Mouse (Mus musculus): ENCODE results near the gene Spaca4. TPM values are rescaled to one million over a fixed set of nuclear protein-coding genes. Genes with fewer than 3 reads are reported as not detected.
A peak's percentile ranks its signal among the peaks of the same experiment; 100 is the strongest.

Spaca4 gene
- polyA plus RNA-seq, 1 experiment from 2014 or later, result not detected

- Histone ChIP-seq H3K4me2 (replicated peaks; ENCODE audit: low read depth, low read length) (peak overlapping the region; percentile 95), H3K4me1 (ENCODE audit: insufficient read depth, low read depth, low read length) (peaks cover 33% of the 10 kb centered on the region), H3K4me3 (ENCODE audit: low read depth, low read length) (no peak overlapping the region), H3K9me3 (ENCODE audit: low read length) (no peaks in the 10 kb centered on the region), H3K27ac (ENCODE audit: low read length) (peak overlapping the region; percentile 85; the same call in 1 of the 2 replicates), H3K27me3 (replicated peaks; ENCODE audit: insufficient read depth, low read length) (no peaks in the 10 kb centered on the region), H3K36me3 (ENCODE audit: insufficient read depth, low read length) (peaks cover 15% of the 10 kb centered on the region), H3K9ac (replicated peaks; ENCODE audit: low read depth) (no peak overlapping the region)
- TF ChIP-seq EP300 (IDR thresholded peaks at IDR 0.05) (no peak), CTCF (IDR thresholded peaks at IDR 0.05) (no peak)
- 28% methylated on average over 13 of the region's 13 CpGs for WGBS
- ATAC-seq (no peak), DNase-seq (ENCODE audit: low spot score) (peak; percentile 34)
Measured at GRCm38 (mm10) chr7:45708221-45708761, 17.3 kb downstream of the Spaca4 start.

DNA sequence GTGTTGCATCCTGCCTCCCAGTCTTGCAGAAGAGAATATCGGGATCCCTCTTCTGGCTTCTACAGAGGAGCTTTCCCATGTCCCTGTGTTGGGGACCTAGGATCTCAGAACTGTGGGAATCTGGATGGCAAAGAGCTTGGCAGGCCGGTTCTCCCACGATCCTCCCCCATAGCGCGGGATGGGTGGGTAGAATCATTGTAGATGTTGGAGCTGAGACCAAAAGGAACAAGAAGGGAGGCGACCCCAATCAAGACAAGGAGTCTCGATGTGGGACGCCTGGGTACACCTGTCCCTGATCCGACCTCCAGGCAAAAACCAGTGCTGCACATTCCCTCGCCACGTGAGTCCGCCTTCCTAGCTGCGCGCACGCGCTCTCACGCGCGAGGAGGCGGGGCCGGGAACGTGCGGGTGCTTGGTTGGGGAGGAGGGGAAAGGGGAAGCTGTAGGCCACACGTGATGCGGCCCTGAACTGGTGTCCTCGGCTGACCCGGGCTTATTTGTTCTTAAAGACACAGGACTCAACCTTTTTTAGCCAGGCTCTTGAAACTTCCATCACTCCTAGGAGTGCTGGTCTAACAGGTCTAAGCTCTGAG lies 18.1 kb downstream of the Spaca4 start:
- no peaks in the 10 kb centered on the region for H3K27me3 ChIP-seq (replicated peaks; ENCODE audit: insufficient read depth, low read length)
- no peak; the same call in 1 of the 2 replicates for TF ChIP-seq EP300 (IDR thresholded peaks at IDR 0.05)
- no peak for TF ChIP-seq CTCF (IDR thresholded peaks at IDR 0.05)
- DNase-seq (ENCODE audit: low spot score) (peak; percentile 97), ATAC-seq (peak; percentile 60)
- WGBS, result under 1% methylated on average over 27 of the region's 27 CpGs
- H3K4me3 ChIP-seq (ENCODE audit: low read depth, low read length), result peak overlapping the region; percentile 51
- H3K9me3 ChIP-seq (ENCODE audit: low read length), result no peaks in the 10 kb centered on the region
- H3K36me3 ChIP-seq (ENCODE audit: insufficient read depth, low read length), result peaks cover 8% of the 10 kb centered on the region
- peak overlapping the region; percentile 95 for H3K4me2 ChIP-seq (replicated peaks; ENCODE audit: low read depth, low read length)
- peak overlapping the region; percentile 42; the same call in 1 of the 2 replicates for H3K9ac ChIP-seq (replicated peaks; ENCODE audit: low read depth)
- H3K27ac ChIP-seq (ENCODE audit: low read length), result peak overlapping the region; percentile 85
- peaks cover 33% of the 10 kb centered on the region for H3K4me1 ChIP-seq (ENCODE audit: insufficient read depth, low read depth, low read length)

- under 1% methylated on average over 37 of the region's 45 CpGs for WGBS
- Histone ChIP-seq H3K4me3 (ENCODE audit: low read depth, low read length) (peak overlapping the region; percentile 51), H3K4me2 (replicated peaks; ENCODE audit: low read depth, low read length) (peak overlapping the region; percentile 95), H3K4me1 (ENCODE audit: insufficient read depth, low read depth, low read length) (peaks cover 33% of the 10 kb centered on the region), H3K27me3 (replicated peaks; ENCODE audit: insufficient read depth, low read length) (no peaks in the 10 kb centered on the region), H3K27ac (ENCODE audit: low read length) (peak overlapping the region; percentile 85), H3K9me3 (ENCODE audit: low read length) (no peaks in the 10 kb centered on the region), H3K9ac (replicated peaks; ENCODE audit: low read depth) (peak overlapping the region; percentile 70), H3K36me3 (ENCODE audit: insufficient read depth, low read length) (peaks cover 8% of the 10 kb centered on the region)
- TF ChIP-seq CTCF (IDR thresholded peaks at IDR 0.05), result peak; percentile 13; the same call in 1 of the 2 replicates
- TF ChIP-seq EP300 (IDR thresholded peaks at IDR 0.05), result no peak
- ATAC-seq (peak; percentile 14), DNase-seq (ENCODE audit: low spot score) (peak; percentile 87)
Measured at GRCm38 (mm10) chr7:45706721-45707241, 18.8 kb downstream of the Spaca4 start.

- H3K4me1 ChIP-seq (ENCODE audit: insufficient read depth, low read depth, low read length), result peaks cover 33% of the 10 kb centered on the region
- ATAC-seq, result no peak
- 7% methylated on average over 7 of the region's 7 CpGs for WGBS
Measured at GRCm38 (mm10) chr7:45705873-45706281, 19.7 kb downstream of the Spaca4 start.

GRCm38 (mm10) chr7:45705443-45705864 lies 20.2 kb downstream of the Spaca4 start:
- Histone ChIP-seq H3K9me3 (ENCODE audit: low read length) (no peaks in the 10 kb centered on the region), H3K9ac (replicated peaks; ENCODE audit: low read depth) (peak overlapping the region; percentile 39; the same call in 1 of the 2 replicates), H3K27ac (ENCODE audit: low read length) (peak overlapping the region; percentile 70), H3K27me3 (replicated peaks; ENCODE audit: insufficient read depth, low read length) (peaks cover 1% of the 10 kb centered on the region; the same call in 1 of the 2 replicates), H3K4me1 (ENCODE audit: insufficient read depth, low read depth, low read length) (peaks cover 36% of the 10 kb centered on the region), H3K36me3 (ENCODE audit: insufficient read depth, low read length) (0 out of 2 replicates have a peak, but pooled peaks cover 3% of the 10 kb centered on the region), H3K4me2 (replicated peaks; ENCODE audit: low read depth, low read length) (peak overlapping the region; percentile 95), H3K4me3 (ENCODE audit: low read depth, low read length) (peak overlapping the region; percentile 51)
- no peak for DNase-seq (ENCODE audit: low spot score)
- WGBS, result under 1% methylated on average over 21 of the region's 21 CpGs
- ATAC-seq, result no peak; the same call in 1 of the 2 replicates
- TF ChIP-seq CTCF (IDR thresholded peaks at IDR 0.05) (peak; percentile 24; the same call in 1 of the 2 replicates), EP300 (IDR thresholded peaks at IDR 0.05) (no peak)

More at GRCm38 (mm10) chr7:45705873-45706281, 19.7 kb downstream of the Spaca4 start:
- peak overlapping the region; percentile 51 for H3K4me3 ChIP-seq (ENCODE audit: low read depth, low read length)
- peak overlapping the region; percentile 85 for H3K27ac ChIP-seq (ENCODE audit: low read length)
- H3K9ac ChIP-seq (replicated peaks; ENCODE audit: low read depth), result peak overlapping the region; percentile 70
- no peaks in the 10 kb centered on the region for H3K9me3 ChIP-seq (ENCODE audit: low read length)
- TF ChIP-seq CTCF (IDR thresholded peaks at IDR 0.05) (no peak), EP300 (IDR thresholded peaks at IDR 0.05) (no peak)
- DNase-seq (ENCODE audit: low spot score), result peak; percentile 70
- H3K27me3 ChIP-seq (replicated peaks; ENCODE audit: insufficient read depth, low read length), result no peaks in the 10 kb centered on the region
- H3K36me3 ChIP-seq (ENCODE audit: insufficient read depth, low read length), result peaks cover 7% of the 10 kb centered on the region; the same call in 1 of the 2 replicates
- peak overlapping the region; percentile 95 for H3K4me2 ChIP-seq (replicated peaks; ENCODE audit: low read depth, low read length)

Data from lung, postnatal 0 days (tissue).